Mouse (Mus musculus) adrenal gland, adult 2 months (tissue): ENCODE results near the gene Kif3a. TPM values are rescaled to one million over a fixed set of nuclear protein-coding genes. Genes with fewer than 3 reads are reported as not detected.

Source experiments
- DNase-seq: peaks from one replicate; pipeline ENCODE4 v3.0.0; 2021
- long read RNA-seq: library from polyadenylated mRNA; stranded (forward); transcript quantifications from one replicate; pipeline ENCODE4 v2.0.0, GENCODE M21; 2021
- polyA plus RNA-seq: library from polyadenylated mRNA; depleted of rRNA; stranded (reverse); fragments of >200 nt; gene quantifications from 2 replicates; pipeline ENCODE4 v1.2.3, GENCODE M21; 2012; rRNA removed
- total RNA-seq, 2 experiments: library from RNA; stranded (reverse); gene quantifications; 2 replicates each; pipeline ENCODE4 v1.2.3; 2021

Gene Kif3a
- total RNA-seq (10 to 100 TPM; 23.0 to 29.8 TPM), polyA plus RNA-seq (3.1 and 3.6 TPM in 2 replicates)
- long read RNA-seq, transcript Kif3a-201 (17 exons, 2,290 nt) = major isoform, 21 of 25 reads
- long read RNA-seq, partial matches to known transcripts = 2 of 25 reads
- long read RNA-seq, other reads (novel, unspliced or antisense) = 2 of 25 reads

- DNase-seq = peak; percentile 97
These were observed at the start of gene Kif3a for GRCm38 (mm10) chr11:53567224-53568014. Gene Kif3a, plus strand, starts transcription at chr11:53567379.

- DNase-seq = no peak
These were observed 48.4 kb upstream of the Kif3a start for GRCm38 (mm10) chr11:53518759-53519158.

- peak; percentile 85 for DNase-seq
These were observed 47.7 kb upstream of the Kif3a start, which contains the start of gene Sept8 for GRCm38 (mm10) chr11:53519207-53520121. Gene Sept8, plus strand, starts transcription at chr11:53519257.

- peak; percentile 67 for DNase-seq
These were observed 46.8 kb upstream of the Kif3a start for GRCm38 (mm10) chr11:53520122-53520978.

DNA sequence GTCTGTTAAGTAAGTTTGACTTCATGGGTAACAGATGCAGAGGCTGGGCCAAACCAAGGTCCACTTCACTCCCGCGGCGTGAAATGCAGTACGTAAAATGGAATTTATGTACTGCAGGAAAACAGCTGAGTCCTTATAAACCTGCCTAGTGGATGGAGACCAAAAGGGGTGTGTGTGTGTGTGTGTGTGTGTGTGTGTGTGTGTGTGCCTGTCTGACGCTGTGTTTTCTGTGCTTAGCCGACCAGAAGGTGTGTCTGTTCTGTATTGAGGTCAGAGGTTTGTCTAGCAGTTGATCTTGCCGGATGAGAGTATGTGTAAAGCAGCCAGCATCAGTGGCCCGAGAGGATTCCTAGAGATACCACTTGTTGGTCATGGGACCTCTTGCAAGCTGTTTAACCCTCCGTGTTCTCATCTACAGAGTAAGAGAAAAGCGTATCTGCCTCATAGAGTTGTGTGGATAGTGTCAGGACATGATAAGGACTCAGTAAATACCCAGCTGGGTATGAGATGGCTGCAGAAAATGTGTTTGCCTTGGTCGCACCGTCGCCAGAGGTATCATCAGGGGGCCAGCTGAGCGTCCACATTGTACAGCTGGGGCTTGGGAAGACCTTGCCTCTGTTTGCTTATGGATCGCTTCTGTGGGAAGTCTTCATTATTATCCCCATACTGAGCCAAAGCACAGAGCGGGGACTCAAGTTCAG is 45.9 kb upstream of the Kif3a start:
- DNase-seq = no peak

- no peak for DNase-seq
These were observed 45.4 kb upstream of the Kif3a start for GRCm38 (mm10) chr11:53521821-53522131.

- no peak for DNase-seq
These were observed 44.8 kb upstream of the Kif3a start for GRCm38 (mm10) chr11:53522362-53522761.

- DNase-seq = no peak
These were observed 44.2 kb upstream of the Kif3a start for GRCm38 (mm10) chr11:53522930-53523329.

- no peak for DNase-seq
These were observed 43.4 kb upstream of the Kif3a start for GRCm38 (mm10) chr11:53523545-53524405.

GRCm38 (mm10) chr11:53524905-53525304 is 42.3 kb upstream of the Kif3a start:
- DNase-seq = no peak

DNA sequence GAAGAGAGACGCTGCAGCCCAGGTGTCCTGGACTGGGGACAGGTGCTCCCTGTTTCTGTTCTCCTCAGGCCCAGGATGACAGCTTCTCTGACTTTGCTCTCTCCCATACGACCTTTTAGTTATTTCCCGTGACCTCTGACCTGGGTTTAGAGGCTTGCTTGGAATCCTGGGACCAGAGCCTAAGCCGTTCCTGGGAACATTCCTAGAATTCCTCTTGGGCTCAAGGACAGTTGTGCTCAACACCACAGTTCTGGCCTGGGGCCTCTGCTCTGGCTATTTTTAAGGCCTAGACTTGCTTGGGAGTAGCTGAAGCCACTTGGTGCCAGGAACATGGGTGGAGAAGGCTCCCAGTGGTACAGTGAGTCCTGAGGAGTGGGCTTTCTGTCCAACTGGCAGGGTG is 41.7 kb upstream of the Kif3a start:
- DNase-seq = no peak

DNA sequence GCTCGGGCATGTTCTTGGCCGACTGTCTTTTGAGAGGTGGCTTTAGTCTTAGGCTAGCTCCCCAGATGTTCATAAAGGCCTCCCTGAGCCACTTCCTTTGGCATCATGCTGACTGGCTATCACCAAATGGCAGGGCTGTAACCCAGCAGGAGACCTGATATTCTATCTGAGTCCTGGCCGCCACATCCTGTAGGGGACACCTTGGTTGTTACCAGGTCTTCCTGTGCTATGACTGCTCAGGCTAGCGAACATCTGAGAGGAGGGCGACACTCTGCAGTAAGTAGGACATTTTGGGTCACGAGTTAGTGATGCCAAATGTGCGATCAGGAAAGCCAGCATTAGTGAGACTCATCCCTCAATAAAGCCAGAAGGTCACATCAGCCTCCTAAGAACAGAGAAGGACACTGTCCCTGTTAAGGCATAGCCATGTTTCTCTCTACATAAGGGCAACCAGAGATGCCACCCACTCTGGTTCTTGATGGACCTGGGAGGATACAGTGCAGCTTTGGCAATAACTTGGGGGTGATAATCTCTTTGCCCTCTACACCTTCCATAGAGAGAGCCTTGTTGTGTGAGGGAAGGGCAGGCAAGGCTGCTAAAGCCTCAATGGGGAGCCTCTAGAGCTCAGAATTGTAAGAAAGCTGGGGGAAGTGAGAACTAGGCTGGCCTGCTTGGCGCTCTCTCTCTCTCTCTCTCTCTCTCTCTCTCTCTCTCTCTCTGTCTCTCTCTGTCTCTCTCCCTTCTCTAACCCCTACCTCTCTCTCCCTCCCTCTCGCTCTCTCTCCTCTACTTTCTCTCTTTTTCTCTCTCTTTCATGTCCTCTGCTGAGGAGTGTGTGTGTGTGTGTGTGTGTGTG is 38.6 kb upstream of the Kif3a start:
- DNase-seq = no peak

GRCm38 (mm10) chr11:53529253-53529557 is 38.0 kb upstream of the Kif3a start:
- DNase-seq = peak; percentile 58

DNA sequence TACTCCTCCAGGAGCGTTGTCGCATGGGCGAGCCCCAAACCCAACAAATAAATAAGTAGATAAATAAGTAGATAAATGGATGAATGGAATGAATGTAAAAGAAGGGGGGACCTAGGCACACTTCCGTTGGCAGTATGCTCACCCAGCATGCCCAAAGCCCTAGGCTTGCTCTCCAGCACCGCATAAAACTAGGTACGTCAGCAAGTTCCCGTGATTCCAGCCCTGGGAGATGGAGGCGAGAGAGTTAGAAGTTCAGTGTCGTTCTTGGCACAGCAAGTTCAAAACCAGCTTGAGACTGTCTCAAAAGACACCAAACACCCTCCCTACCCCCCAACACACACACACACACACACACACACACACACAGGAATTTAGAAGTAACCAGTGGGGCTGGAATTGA is 37.2 kb upstream of the Kif3a start:
- no peak for DNase-seq

DNA sequence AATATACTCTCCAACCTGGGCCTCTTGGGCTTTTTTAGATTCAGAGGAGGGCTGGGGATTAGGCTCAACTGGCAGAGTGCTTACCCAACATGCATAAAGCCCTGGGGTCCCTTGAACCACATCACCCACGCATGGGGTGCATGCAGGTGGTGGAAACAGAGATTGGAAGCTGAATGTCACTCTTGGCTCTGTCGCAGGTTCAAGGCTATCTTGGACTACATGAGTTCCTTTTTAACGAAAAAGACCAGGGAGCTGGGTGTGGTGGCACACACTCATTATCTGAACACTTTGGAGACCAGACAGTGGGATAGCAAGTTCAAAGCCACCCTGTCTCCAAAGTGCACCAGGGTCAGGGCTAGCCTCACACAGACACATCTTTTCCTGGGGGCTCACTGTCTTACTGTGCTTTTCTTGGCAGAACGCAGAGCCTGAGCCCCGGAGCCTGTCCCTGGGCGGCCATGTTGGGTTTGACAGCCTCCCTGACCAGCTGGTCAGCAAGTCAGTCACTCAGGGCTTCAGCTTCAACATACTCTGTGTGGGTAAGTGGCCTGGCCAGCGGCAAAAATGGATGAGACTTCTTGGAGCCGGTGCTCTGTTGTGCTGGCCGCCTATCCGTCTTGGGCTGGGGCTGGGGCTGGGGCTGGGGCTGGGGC is 35.5 kb upstream of the Kif3a start:
- DNase-seq = no peak

GRCm38 (mm10) chr11:53532231-53532620 is 35.0 kb upstream of the Kif3a start:
- no peak for DNase-seq

GRCm38 (mm10) chr11:53539002-53539491 is 28.1 kb upstream of the Kif3a start:
- DNase-seq = peak; percentile 42

DNA sequence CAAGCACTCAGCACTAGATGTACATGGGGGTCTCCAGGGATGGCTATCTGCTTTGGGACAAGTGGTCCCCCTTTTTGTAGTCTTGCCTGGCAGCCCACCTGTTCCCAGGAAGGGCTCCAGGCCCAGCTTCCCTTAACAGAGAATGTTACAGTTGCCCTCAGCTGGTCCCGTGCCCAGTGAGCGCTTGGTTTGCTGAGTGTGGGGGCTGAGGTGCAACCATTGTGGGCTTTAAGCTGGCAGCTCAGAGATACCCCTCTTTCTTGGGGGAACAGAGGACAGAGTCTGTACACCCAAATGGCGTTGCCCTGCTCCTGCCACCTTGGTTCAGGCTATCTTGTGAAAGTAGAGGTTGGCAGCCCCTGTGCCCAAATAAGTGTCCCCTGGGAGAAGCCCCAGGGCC is 26.8 kb upstream of the Kif3a start:
- DNase-seq = no peak

DNA sequence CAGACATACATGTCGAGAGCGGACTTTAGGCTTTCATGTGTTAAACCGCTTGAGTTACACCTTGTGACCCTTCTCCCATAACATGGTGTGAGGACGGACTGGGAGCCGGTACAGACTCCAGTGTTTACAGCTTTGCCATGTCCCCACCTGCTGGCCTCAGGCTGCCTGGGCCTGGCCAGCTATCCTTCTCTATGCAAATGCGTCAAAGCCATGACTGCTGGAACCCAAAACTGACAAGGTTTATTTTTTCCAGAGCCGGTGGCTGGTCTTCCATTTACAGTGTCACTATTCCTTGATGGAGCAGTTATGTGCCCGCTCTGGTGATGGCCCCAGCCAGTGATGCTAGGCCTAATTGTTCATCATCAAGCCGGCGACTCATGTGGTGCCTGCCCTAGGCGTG is 26.0 kb upstream of the Kif3a start:
- DNase-seq = no peak
